Mouse (Mus musculus): ENCODE measurements around the gene D230025D16Rik.

The D230025D16Rik gene

GRCm38 (mm10) chr8:105237442-105238142 lies 12.6 kb downstream of the D230025D16Rik start:
- no peak for DNase-seq

DNA sequence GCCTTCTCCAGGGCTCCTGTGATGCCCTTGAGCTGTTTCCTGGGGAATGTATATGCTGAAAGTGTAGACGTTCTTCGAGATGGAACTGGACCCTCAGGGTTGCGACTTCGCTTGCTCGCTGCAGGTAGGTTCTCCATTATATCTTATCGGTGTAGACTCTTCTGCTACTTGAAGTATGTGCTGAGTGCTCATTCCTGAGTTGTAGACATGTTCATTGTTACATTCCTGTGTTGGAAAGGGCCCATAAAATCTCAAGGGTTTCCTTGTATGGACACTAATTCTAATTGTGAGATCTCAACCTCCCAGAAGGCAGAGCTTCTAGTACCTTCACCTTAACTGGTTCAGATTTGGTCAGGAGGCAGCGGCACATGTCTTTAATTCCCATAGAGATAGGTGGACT lies 16.1 kb downstream of the D230025D16Rik start:
- DNase-seq = no peak

- DNase-seq = no peak
These were observed 27.0 kb downstream of the D230025D16Rik start for GRCm38 (mm10) chr8:105251954-105252353.

GRCm38 (mm10) chr8:105252680-105253537 lies 28.0 kb downstream of the D230025D16Rik start:
- DNase-seq = no peak

DNA sequence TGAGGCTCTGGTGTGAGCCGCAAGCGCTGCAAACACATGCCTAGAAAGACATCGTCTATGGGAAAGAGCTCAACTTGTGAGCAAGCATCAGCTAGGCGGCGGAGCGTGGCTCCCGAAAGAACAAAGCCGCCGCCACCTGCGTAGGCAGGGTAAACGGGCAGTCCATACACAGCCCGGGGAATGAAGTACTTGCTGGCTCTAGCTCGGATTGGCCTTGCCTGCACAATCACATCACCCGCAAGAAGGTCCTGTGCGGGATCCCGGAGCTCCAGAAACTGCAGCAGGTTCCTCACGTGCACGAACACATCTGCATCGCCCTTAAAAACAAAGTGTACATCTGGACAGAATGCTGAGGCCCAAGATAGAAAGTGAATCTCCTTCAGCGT lies 28.8 kb downstream of the D230025D16Rik start:
- no peak for DNase-seq

DNA sequence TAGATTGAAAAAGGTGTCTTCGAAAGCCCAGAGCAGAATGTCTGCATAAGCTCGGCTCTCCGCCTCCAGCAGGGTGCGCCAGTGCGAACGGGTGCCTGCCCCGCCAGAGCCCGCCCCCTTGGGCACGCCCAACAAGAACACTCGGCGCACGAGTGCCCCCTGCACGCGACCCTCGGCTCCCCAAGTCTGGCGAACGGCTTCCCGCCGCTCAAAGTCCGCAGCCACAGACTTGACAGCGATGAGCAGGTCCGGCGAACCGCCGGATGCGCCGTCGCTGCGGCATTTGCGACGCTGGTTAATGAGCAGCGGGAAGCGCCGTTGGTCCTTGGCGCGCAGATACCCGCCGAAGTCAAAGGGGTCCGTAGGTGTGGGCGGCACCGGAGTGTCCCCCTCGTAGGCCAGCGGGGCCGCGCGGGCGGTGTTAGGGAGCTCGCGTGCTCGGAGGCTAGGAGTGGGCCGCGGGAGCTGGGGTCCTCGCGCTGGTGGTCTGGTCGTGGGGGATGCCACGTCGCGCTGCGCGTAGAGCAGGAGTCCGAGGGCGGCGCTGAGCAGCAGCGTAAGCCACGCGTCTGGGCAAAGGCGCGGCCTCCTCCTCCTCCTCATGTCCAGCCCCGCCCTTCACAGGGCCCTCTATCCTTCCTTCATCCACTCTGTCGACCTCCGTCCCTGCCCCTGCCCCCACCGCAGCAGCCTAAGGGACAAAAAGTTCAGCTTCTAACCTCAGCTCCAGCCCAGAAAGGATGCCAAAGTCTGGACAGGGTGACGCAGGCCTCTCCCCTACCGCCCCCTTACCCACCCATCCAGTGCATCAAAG lies 29.4 kb downstream of the D230025D16Rik start:
- DNase-seq = peak; percentile 95

GRCm38 (mm10) chr8:105254966-105255350 lies 30.0 kb downstream of the D230025D16Rik start, which contains the start of gene B3gnt9:
B3gnt9 (minus strand) TSS chr8:105255153.
- peak; percentile 70 for DNase-seq

GRCm38 (mm10) chr8:105257318-105258114 lies 32.6 kb downstream of the D230025D16Rik start:
- DNase-seq = no peak

DNA sequence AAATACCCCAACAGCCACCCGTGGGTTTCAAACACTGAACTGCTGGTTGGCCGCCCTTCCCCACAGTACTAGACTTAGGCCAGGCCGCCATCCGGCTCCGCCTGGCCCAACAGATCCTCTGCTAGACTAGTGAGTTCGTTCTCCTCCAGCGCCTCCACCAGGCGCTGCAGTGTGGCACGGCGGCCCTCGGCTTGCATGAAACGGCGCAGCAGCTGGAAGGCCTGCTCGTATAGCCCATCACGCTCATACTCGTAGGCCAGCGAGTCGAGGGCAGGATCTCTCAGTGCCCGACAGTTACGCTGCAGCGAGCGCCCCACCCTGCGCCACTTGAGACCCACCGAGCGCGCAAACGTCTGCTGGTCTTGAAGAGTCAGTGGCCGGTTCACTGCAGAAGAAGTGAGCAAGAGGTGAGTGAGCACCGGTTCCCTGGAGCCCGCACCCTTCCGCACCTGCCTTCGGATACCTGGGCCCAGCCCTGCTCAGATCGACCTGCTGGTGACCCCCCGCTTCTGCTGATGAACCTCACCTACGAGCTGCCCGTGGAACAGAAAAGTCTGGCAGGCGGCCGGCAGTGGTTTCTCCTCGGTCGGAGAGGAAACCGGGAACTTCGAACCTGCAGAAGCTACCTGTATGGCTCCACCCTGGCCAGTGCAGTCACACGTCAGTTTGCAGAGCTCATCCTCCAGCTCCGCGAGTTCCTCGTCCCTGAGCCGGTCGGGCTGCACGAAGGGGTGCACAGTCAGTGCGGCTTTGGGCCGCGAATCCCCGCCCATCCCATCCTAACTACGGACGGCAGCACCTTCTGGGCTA lies 34.2 kb downstream of the D230025D16Rik start:
- DNase-seq = peak; percentile 71

DNA sequence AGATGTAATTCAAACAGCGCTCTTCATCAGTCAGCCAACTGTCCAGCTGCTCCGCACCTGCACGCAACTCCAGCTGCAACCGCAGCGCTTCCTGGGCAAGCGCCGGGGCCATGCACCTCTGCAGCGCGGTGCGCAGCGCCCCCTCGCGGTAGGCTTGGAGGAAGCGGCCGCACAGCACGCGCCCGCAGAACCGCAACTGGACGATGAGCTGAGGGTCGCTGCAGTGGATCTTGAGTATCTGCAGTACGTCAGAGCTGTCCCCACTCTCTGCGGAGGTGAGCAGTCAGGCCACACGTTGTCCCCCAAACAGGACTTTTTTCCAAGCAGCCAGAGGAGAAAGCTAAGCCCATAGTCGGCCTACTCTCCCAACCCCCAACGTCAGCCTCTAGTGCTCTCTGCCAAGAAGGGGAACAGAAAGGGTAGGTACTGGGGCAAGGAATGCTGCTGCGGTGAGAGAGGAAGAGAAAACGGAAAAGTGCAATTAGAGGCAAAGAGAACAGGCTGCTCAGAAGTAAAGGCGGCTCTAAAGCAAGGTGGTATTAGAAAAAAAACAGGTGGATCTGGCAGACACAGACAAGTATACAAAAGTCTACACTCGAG lies 34.9 kb downstream of the D230025D16Rik start:
- peak; percentile 90 for DNase-seq

DNA sequence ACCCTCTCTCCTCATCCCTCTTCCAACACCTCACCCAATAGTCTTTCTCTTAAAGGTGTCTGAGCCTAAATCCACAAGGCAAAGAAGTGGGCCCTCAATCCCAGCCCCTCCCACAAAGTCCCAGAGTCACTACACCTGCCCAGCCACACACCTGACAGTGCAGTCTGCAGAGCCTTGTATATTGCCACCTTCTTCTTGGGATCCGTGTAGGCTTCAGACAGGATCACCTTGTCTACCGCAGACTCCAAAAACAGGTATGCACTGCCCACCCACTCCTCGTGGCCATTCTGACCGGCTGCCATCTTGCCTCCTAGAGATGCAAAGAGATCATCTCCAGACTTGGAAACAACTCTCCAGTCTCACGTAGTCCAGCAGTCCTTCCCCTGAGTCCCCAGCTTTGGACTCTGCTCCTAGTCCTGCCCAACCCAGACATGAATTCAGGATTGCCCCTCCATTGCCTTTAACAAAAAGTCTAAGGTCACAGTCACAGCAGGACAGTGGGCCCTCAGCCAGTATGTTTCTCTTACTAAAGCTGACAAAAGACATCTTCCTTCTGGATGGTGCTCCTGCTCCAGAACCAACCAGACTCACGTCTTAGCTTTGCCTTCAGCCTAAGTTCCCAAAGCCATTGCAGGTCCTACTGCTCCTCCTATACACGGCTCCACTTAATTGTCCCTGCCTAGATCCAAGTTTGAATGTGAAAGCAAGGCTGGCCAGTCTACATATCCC lies 35.6 kb downstream of the D230025D16Rik start:
- no peak for DNase-seq

DNA sequence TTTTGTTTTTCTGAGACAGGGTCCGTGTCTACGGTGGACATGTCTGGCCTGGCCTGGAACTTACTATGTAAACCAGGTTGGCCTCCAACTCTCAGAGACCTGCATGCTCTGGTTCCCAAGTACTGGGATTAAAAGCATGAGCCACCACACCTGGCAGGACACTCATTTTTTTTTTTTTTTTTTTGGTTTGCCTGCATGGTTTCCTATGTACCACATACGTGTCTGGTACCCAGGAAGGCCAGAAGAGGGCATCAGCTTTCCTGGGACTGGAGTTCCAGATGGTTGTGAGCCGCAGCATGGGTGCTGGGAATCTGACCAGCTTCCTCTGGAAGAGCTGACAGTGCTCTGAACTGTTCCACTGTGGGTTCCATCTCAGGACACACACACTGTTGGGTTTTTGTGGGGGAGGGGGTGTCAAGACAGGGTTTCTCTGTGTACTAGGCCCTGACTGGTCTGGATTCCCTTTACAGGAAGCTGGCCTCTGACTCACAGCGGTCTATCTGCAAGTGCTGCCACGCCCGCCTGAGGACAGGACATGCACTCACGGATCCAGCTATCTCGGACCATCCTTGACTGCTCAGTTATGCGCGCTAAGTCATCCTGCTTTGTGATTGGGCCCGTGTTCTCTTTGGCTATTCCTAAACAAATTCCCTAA lies 36.5 kb downstream of the D230025D16Rik start:
- no peak for DNase-seq

- no peak for DNase-seq
These were observed 38.4 kb downstream of the D230025D16Rik start for GRCm38 (mm10) chr8:105263244-105263912.

DNA sequence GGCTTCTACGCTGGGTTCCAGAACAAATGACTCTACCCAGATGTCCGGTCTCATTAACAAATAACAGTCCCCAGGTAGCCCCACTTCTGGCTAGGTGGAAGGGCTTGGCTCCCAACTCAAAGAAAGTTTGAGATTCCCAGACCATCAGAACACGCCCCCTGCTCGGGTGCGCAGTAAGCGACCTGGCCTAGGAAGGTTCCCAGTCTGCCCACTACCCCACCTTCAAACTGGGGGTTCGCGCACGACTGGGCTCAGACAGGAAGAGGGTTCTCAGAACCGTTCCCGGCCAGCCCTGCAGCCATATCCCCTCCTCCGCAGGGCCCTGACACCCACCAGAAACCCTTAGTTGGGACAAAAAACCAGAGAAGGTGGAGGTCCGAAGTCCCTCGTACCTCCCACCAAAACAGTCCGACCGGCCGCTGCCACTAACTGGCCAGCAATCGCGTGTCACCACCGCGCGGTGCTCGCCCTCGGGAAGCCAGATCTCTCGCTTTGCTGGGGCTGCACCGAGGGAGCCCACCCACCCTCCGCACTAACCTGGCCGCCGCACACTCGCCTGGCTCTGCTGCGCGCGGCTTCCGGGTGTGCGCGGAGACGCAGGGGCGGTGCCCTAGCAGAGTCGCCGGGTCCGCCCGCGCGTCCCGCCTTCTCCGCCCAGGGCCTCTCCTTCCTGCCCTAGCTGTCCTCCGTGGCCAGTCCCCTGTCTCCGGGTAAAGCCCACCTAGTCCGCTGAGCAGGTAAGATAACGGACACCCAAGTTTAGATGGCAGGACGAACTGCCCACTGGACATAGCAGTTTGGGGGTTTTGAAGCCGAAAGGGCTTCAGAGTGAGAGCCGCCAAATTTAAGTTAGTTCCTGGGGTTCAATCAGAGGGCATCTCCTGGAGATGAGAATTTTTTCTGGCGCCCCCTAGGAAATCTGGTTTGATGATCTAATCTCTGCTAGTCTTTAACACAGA lies 39.4 kb downstream of the D230025D16Rik start, which contains the start of the genes Tradd and Fbxl8:
TSS of gene Tradd (minus strand) at position 586 of the 959 bp plus-strand sequence.
TSS of gene Fbxl8 (plus strand) at position 625 of the 959 bp plus-strand sequence.
- DNase-seq = peak; percentile 84

DNA sequence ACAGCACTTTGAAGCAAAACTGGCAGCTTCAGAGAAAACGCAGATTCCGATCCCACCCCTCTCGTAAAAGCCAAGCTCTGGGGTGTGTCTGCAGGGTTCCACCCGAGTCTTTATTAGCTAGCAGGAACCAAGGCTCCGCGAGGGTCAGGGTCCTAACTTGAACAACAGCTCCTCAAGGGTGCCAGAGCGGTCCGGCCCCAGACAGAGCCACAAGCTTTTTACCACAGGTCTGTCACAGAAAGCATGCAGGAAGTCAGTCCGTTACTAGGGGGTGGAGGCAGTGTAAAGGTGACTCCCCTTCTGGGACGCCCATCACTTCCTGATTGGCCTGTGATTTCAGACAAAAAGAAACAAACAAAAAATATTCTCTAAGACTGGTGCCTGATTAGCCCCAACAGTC lies 40.2 kb downstream of the D230025D16Rik start:
- no peak for DNase-seq

GRCm38 (mm10) chr8:105266775-105267174 lies 41.8 kb downstream of the D230025D16Rik start:
- no peak for DNase-seq

DNA sequence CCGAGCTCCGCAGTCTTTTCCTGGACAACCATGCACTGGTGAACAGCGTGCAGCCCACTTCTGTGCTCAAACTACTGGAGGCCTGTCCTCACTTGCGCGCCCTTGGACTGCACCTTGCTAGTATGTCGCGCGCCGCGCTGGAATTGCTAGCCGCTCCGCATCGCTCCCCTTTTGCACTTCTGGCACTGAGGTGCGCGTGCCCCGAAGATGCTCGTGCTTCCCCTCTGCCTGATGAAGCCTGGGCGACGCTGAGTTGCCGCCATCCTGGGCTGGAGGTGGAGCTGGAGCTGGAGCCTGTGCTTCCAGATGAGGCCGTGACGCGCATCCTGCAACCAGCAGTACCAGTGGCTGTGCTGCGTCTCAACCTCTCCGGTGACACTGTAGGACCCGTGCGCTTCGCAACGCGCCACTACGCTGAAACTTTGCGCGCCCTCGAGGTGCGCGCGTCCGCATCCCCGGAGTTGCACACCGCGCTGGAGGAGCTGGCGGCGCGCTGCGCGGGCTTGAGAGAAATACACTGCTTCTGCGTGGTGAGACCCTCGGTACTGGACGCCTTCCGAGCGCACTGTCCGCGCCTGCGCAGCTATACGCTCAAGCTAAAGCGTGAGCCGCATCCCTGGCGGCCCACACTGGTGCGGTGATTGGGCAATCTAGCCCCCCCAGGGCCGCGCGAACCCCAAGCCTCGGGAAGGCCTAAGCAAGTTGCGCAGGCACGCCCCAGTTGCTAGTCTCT lies 43.6 kb downstream of the D230025D16Rik start:
- peak; percentile 91 for DNase-seq
